Mouse (Mus musculus) megakaryocyte-erythroid progenitor cell, adult 5 weeks (primary cell): ENCODE data around the gene Tmem167. TPM values are rescaled to one million over a fixed set of nuclear protein-coding genes. Genes with fewer than 3 reads are reported as not detected.

Experiments used
- polyA plus RNA-seq: library from polyadenylated mRNA; stranded (reverse); fragments of >175 nt; gene quantifications from 2 replicates; pipeline ENCODE4 v1.2.3, GENCODE M21; 2012

The Tmem167 gene
- polyA plus RNA-seq: 2.7 and 3.1 TPM in 2 replicates

DNA sequence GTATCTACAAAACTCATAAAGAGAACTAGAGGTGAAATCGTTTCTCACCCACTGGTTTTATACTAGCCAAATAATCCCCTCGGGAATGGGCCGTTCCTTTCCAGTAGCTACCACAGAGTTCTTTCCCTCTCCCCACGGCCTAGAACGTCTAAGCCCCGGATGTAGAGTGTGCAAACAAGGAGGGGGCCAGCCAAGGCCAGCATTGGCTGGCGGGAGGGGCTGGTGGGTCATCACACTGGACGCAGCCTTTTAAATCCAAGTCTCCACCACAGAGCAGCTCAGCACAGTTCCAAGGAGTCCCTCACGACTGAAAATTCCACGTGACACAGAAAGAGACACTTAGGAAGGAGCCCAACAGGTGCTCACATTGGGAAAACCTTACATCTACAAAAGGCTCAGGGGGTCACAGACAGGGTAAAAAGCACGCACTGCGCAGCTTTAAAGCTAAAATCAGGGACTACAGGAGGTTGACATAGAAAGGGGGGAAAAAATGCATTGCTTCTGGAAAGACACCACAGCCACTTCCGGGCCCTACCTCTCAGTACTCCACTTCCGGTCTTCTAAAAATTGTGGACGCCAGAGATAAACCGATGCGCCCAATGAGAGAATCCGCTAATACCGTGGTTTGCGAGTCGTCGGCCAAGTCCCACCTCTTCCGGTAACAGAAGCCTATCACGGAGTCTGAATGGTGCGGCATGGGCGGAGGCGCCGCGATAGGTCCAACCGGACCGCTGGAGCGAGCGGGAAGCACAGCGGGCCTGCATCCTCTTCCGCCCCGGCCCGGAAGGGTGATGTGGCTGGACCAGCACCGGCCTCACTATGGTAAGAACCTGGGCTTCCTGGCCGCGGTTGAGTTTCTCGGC is at the start of gene Tmem167, which contains the start of gene Xrcc4:
Gene Tmem167 (plus strand): TSS at position 162 of the 863 bp plus-strand sequence.
Gene Xrcc4 (minus strand): TSS at position 647 of the 863 bp plus-strand sequence.

Other genes with a start within 250 kb of the Tmem167 start
- gene Xrcc4, start 485 bp downstream of the Tmem167 start, polyA plus RNA-seq: 0.29 and 0.39 TPM in 2 replicates